Mouse (Mus musculus): ENCODE measurements around the gene Atf6b. TPM values are rescaled to one million over a fixed set of nuclear protein-coding genes. Genes with fewer than 3 reads are reported as not detected.

Atf6b gene
- polyA plus RNA-seq, 1 experiment from 2014 or later = 62.2 TPM

DNA sequence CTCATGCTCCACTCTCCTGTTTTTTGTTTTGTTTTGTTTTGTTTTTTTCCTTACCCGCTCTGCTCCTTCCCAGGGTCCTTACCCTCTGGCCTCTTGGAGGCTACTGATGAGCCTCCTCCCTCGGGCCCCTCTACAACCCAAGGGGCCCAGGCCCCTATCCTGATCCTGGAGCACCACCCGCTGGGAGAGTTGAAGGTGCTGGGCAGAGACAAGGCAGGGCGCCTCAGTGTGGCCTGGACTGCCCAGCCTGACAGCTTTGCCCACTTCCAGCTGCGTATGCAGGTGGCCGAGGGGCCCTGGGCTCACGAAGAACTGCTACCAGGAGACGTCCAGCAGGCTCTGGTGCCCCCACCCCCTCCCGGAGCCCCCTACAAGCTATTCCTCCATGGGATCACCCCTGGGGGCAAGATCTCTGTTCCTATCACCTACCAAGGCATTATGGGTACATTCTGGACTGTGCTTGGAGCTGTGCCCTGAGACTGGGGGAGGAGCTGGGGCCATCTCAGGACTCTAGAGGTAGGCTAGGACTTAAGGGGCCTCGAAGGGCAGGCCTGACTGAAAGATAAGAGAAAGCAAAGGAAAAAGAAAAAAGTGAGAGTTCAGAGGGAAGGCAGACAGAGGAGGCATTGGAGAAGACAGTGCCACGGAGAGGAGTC, 35.1 kb downstream of the Atf6b start:
- Histone ChIP-seq H3K4me1 (replicated peaks; ENCODE audit: control insufficient read depth, insufficient read depth, low read length) (peaks cover 31% of the 10 kb centered on the region), H3K9ac (ENCODE audit: low read length) (no peak overlapping the region), H3K27me3 (replicated peaks; ENCODE audit: control insufficient read depth, insufficient read depth, low read length) (peaks cover 3% of the 10 kb centered on the region), H3K4me3 (ENCODE audit: low read depth, low read length) (no peak overlapping the region), H3K4me2 (ENCODE audit: low read length) (peak overlapping the region; percentile 8; the same call in 1 of the 2 replicates), H3K36me3 (ENCODE audit: control insufficient read depth, insufficient read depth, low read length) (no peaks in the 10 kb centered on the region), H3K27ac (ENCODE audit: low read depth) (peak overlapping the region; percentile 54; the same call in 1 of the 2 replicates), H3K9me3 (ENCODE audit: control insufficient read depth, low read length) (no peaks in the 10 kb centered on the region)
- DNase-seq (ENCODE audit: low spot score) (no peak), ATAC-seq (replicated peaks; ENCODE audit: low FRiP score, low TSS enrichment, low read depth) (no peak)
- 71% methylated on average over 11 of the region's 11 CpGs for WGBS

DNA sequence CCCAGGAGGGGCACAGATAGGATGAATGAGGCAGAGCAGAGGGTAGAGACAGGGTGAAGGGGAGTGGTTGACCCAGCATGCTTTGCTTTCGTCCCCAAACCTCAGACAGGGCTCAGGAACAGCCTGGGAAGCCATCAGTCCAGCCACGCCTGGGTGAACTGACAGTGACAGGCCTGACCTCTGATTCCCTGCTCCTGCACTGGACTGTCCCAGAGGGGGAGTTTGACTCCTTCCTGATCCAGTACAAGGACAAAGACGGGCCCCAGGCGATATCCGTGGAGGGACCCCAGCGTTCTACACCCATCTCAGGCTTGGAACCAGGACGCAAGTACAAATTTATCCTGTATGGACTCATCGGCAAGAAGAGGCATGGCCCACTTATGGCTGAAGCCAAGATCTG, 36.2 kb downstream of the Atf6b start:
- H3K27me3 ChIP-seq (replicated peaks; ENCODE audit: control insufficient read depth, insufficient read depth, low read length) = peaks cover 3% of the 10 kb centered on the region
- peaks cover 30% of the 10 kb centered on the region for H3K4me1 ChIP-seq (replicated peaks; ENCODE audit: control insufficient read depth, insufficient read depth, low read length)
- no peak overlapping the region for H3K4me2 ChIP-seq (ENCODE audit: low read length)
- H3K9ac ChIP-seq (ENCODE audit: low read length) = no peak overlapping the region
- DNase-seq (ENCODE audit: low spot score) (no peak), ATAC-seq (replicated peaks; ENCODE audit: low FRiP score, low TSS enrichment, low read depth) (no peak)
- no peak overlapping the region for H3K27ac ChIP-seq (ENCODE audit: low read depth)
- H3K9me3 ChIP-seq (ENCODE audit: control insufficient read depth, low read length) = no peaks in the 10 kb centered on the region
- H3K36me3 ChIP-seq (ENCODE audit: control insufficient read depth, insufficient read depth, low read length) = no peaks in the 10 kb centered on the region
- 80% methylated on average over 8 of the region's 8 CpGs for WGBS
- H3K4me3 ChIP-seq (ENCODE audit: low read depth, low read length) = no peak overlapping the region

DNA sequence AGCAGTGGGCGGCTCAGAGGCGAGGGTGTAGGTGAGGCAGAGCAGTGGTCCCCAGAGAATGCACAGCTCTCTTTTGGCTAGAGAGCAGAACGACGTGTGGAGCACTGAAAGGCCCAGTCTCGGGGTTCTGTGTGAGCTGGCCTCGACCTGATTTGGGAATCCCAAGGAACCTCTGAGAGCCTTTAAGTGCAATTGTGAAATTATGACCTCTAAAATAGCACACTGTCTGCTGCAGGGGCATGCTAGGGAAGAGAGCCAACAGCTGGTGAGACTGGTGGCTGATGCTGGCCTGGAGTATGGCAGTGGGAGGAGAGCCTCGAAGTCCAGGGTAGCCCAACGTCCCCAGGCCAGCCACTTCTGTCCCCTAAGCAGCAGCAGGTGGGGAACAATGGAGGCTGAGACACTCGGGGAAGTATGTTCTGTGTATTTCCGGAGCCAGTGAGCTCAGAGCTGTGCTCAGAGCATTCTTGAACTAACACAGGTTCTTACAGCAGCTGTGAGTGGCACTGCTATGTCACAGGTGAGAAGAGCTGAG, 36.8 kb downstream of the Atf6b start:
- no peak overlapping the region for H3K4me2 ChIP-seq (ENCODE audit: low read length)
- H3K36me3 ChIP-seq (ENCODE audit: control insufficient read depth, insufficient read depth, low read length) = no peaks in the 10 kb centered on the region
- DNase-seq (ENCODE audit: low spot score) (no peak), ATAC-seq (replicated peaks; ENCODE audit: low FRiP score, low TSS enrichment, low read depth) (no peak)
- H3K27me3 ChIP-seq (replicated peaks; ENCODE audit: control insufficient read depth, insufficient read depth, low read length) = peaks cover under 1% of the 10 kb centered on the region; the same call in 1 of the 2 replicates
- H3K27ac ChIP-seq (ENCODE audit: low read depth) = peak overlapping the region; percentile 12; the same call in 1 of the 2 replicates
- no peak overlapping the region for H3K4me3 ChIP-seq (ENCODE audit: low read depth, low read length)
- H3K9ac ChIP-seq (ENCODE audit: low read length) = no peak overlapping the region
- H3K9me3 ChIP-seq (ENCODE audit: control insufficient read depth, low read length) = no peaks in the 10 kb centered on the region
- H3K4me1 ChIP-seq (replicated peaks; ENCODE audit: control insufficient read depth, insufficient read depth, low read length) = peaks cover 30% of the 10 kb centered on the region
- 65% methylated on average over 10 of the region's 10 CpGs for WGBS

GRCm38 (mm10) chr17:34684253-34684893, 37.4 kb downstream of the Atf6b start:
- no peak overlapping the region for H3K9ac ChIP-seq (ENCODE audit: low read length)
- ATAC-seq (replicated peaks; ENCODE audit: low FRiP score, low TSS enrichment, low read depth) = no peak

DNA sequence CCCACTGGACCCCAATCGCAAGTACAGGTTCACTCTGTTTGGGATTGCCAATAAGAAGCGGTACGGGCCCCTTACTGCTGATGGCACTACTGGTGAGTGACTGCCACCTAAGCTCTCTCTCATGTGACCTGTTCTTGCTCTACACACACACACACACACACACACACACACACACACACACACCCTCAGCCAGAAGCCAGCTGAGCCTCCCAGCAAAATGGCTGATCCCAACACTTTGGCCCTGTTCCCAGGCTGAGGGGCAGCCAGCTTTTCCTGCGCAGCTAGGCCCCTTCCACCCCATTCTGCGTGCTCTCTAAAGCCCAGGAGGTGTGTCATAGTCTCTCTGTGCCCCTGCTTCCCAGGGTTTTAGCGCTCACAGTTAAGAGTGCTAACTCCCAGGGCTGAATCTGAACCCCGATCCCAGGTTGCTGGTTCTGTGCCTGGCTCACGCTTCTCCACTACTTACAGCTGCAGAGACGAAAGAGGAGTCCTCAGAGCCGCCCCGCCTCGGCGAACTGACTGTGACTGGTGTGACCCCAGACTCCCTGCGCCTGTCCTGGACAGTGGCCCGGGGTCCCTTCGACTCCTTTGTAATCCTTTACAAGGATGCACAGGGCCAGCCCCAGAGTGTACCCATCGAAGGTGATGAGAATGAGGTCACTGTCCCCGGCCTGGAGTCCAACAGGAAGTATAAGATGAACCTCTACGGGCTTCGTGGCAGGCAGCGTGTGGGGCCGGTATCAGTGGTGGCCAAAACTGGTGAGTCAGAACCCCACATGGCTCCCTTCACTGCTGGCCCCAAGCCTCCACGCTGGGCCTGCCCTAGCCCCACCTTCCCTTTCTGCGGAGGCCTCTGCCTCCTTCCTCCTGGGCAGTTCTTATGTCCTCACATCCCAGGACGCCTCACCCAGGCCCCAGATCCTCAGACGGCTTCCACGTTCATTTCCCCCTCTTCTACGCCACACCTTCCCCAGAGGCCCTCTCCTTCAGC, 38.5 kb downstream of the Atf6b start:
- no peaks in the 10 kb centered on the region for H3K36me3 ChIP-seq (ENCODE audit: control insufficient read depth, insufficient read depth, low read length)
- 0 out of 2 replicates have a peak, but pooled peaks have one; percentile 40 for ATAC-seq (replicated peaks; ENCODE audit: low FRiP score, low TSS enrichment, low read depth)

More at GRCm38 (mm10) chr17:34684253-34684893, 37.4 kb downstream of the Atf6b start:
- no peaks in the 10 kb centered on the region for H3K9me3 ChIP-seq (ENCODE audit: control insufficient read depth, low read length)
- 43% methylated on average over 9 of the region's 9 CpGs for WGBS
- DNase-seq (ENCODE audit: low spot score) = no peak
- H3K4me1 ChIP-seq (replicated peaks; ENCODE audit: control insufficient read depth, insufficient read depth, low read length) = peaks cover 30% of the 10 kb centered on the region
- peak overlapping the region; percentile 12; the same call in 1 of the 2 replicates for H3K27ac ChIP-seq (ENCODE audit: low read depth)
- H3K36me3 ChIP-seq (ENCODE audit: control insufficient read depth, insufficient read depth, low read length) = no peaks in the 10 kb centered on the region
- H3K4me3 ChIP-seq (ENCODE audit: low read depth, low read length) = no peak overlapping the region
- H3K27me3 ChIP-seq (replicated peaks; ENCODE audit: control insufficient read depth, insufficient read depth, low read length) = no peaks in the 10 kb centered on the region; the same call in 1 of the 2 replicates
- H3K4me2 ChIP-seq (ENCODE audit: low read length) = no peak overlapping the region

DNA sequence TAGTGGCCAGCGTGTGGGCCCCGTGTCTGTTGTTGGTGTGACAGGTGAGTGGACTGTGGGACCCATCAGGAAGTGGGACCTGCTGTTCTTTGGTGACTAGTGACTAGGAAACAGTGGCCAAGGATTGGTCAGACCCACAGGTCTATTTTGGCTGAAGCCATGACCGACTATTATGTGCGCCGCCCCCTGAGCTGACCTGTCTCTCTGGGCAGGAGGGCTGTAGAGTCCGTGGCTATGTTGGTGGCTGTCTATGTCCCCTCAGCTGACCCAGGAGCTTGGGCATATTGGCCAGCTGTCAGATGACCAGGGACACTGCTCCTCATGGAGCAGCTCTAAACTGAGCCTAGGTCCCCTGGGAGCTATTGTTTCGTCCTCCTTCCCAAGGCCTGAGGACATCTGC, 41.9 kb downstream of the Atf6b start:
- WGBS = 92% methylated on average over 7 of the region's 7 CpGs
- no peak overlapping the region for H3K4me3 ChIP-seq (ENCODE audit: low read depth, low read length)
- H3K9me3 ChIP-seq (ENCODE audit: control insufficient read depth, low read length) = no peaks in the 10 kb centered on the region
- H3K4me2 ChIP-seq (ENCODE audit: low read length) = no peak overlapping the region
- H3K9ac ChIP-seq (ENCODE audit: low read length) = no peak overlapping the region
- peaks cover 15% of the 10 kb centered on the region; the same call in 1 of the 2 replicates for H3K4me1 ChIP-seq (replicated peaks; ENCODE audit: control insufficient read depth, insufficient read depth, low read length)
- no peaks in the 10 kb centered on the region for H3K36me3 ChIP-seq (ENCODE audit: control insufficient read depth, insufficient read depth, low read length)
- H3K27me3 ChIP-seq (replicated peaks; ENCODE audit: control insufficient read depth, insufficient read depth, low read length) = no peaks in the 10 kb centered on the region
- DNase-seq (ENCODE audit: low spot score) (no peak), ATAC-seq (replicated peaks; ENCODE audit: low FRiP score, low TSS enrichment, low read depth) (no peak)
- H3K27ac ChIP-seq (ENCODE audit: low read depth) = no peak overlapping the region

More for the DNA sequence above, 38.5 kb downstream of the Atf6b start:
- no peaks in the 10 kb centered on the region for H3K9me3 ChIP-seq (ENCODE audit: control insufficient read depth, low read length)
- no peak overlapping the region for H3K4me2 ChIP-seq (ENCODE audit: low read length)
- H3K4me3 ChIP-seq (ENCODE audit: low read depth, low read length) = no peak overlapping the region
- peak overlapping the region; percentile 12 for H3K27ac ChIP-seq (ENCODE audit: low read depth)
- peaks cover 30% of the 10 kb centered on the region for H3K4me1 ChIP-seq (replicated peaks; ENCODE audit: control insufficient read depth, insufficient read depth, low read length)
- WGBS = 77% methylated on average over 28 of the region's 28 CpGs
- no peak for DNase-seq (ENCODE audit: low spot score)
- no peak overlapping the region for H3K9ac ChIP-seq (ENCODE audit: low read length)
- H3K27me3 ChIP-seq (replicated peaks; ENCODE audit: control insufficient read depth, insufficient read depth, low read length) = no peaks in the 10 kb centered on the region

DNA sequence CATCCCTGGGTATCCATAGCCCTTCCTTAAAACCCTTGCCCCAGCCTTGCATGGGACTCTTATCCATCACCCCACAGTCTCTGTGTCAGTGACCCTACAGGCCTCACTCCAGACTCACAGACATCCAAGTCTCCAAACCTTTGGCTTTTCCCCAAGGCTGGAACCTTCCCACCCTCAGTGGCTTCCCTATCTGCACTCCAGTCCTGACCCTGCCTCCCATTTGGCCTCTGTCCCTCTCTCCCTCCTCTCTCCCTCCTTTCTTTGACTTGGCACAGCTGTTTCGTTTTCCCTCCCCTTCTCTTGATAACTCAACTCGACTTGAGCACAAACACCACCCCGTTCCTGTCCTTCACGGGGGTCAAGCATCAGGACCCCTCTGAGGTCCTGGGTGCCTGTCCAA, 43.5 kb downstream of the Atf6b start:
- Histone ChIP-seq H3K4me3 (ENCODE audit: low read depth, low read length) (no peak overlapping the region), H3K4me2 (ENCODE audit: low read length) (no peak overlapping the region), H3K27me3 (replicated peaks; ENCODE audit: control insufficient read depth, insufficient read depth, low read length) (no peaks in the 10 kb centered on the region), H3K4me1 (replicated peaks; ENCODE audit: control insufficient read depth, insufficient read depth, low read length) (peaks cover 3% of the 10 kb centered on the region; the same call in 1 of the 2 replicates), H3K9ac (ENCODE audit: low read length) (no peak overlapping the region), H3K9me3 (ENCODE audit: control insufficient read depth, low read length) (no peaks in the 10 kb centered on the region), H3K27ac (ENCODE audit: low read depth) (no peak overlapping the region), H3K36me3 (ENCODE audit: control insufficient read depth, insufficient read depth, low read length) (no peaks in the 10 kb centered on the region)
- WGBS = 54% methylated on average over 4 of the region's 4 CpGs
- DNase-seq (ENCODE audit: low spot score) = no peak
- no peak for ATAC-seq (replicated peaks; ENCODE audit: low FRiP score, low TSS enrichment, low read depth)

DNA sequence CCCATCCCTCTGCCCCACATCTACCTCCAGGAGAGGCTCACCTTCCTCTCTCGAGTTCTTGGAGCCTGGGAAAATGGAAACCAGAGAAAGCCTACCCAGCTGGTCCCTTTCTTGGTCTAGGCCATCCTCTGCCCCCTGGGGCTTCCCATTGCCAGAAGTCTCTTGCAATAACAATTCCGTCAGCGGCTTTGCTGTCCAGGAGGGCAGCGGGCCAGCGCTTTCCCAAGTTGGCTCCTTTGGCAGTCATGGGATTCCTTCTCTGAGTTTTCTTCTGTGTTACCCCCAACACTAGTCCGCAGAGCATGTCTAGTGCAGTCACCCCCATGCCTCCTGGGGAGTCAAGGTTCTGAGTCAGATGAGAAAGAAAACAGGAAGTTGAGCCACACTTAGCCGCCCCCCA, 46.0 kb downstream of the Atf6b start:
- no peaks in the 10 kb centered on the region for H3K4me1 ChIP-seq (replicated peaks; ENCODE audit: control insufficient read depth, insufficient read depth, low read length)
- no peak overlapping the region for H3K4me3 ChIP-seq (ENCODE audit: low read depth, low read length)
- no peak overlapping the region for H3K4me2 ChIP-seq (ENCODE audit: low read length)
- DNase-seq (ENCODE audit: low spot score) (no peak), ATAC-seq (replicated peaks; ENCODE audit: low FRiP score, low TSS enrichment, low read depth) (no peak)
- 0 out of 2 replicates have a peak, but pooled peaks cover 4% of the 10 kb centered on the region for H3K36me3 ChIP-seq (ENCODE audit: control insufficient read depth, insufficient read depth, low read length)
- 72% methylated on average over 7 of the region's 7 CpGs for WGBS
- H3K9me3 ChIP-seq (ENCODE audit: control insufficient read depth, low read length) = no peaks in the 10 kb centered on the region
- no peak overlapping the region for H3K9ac ChIP-seq (ENCODE audit: low read length)
- H3K27me3 ChIP-seq (replicated peaks; ENCODE audit: control insufficient read depth, insufficient read depth, low read length) = no peaks in the 10 kb centered on the region
- H3K27ac ChIP-seq (ENCODE audit: low read depth) = no peak overlapping the region
